ENCODE assay signal across 9 mouse cellular contexts in genomic region chr8:61391058-61391434, GRCm38 (mm10).
DNase-seq lines count a peak whose midpoint lies in the region; ATAC-seq lines count a peak whose summit lies in the region.
"Had no signal": no experiment of that assay in that cellular context is flagged by ENCODE, and none has a peak within 500 bp of the region (broad histone marks: within the 10 kb centered on the region; RNA-seq: fewer than 3 reads in every experiment).

No protein-coding gene starts in this region.

- peaks cover 10% of the 10 kb centered on the region for H3K36me3 ChIP-seq in neural tube, embryonic 15.5 days
- H3K36me3 ChIP-seq in intestine, embryonic 14.5 days (ENCODE audit: control insufficient read depth, insufficient read depth, low read length): no peaks in the 10 kb centered on the region
- no peaks in the 10 kb centered on the region; the same call in 1 of the 2 replicates for H3K36me3 ChIP-seq in stomach, embryonic 14.5 days (ENCODE audit: control insufficient read depth, insufficient read depth, low read length)
- H3K36me3 ChIP-seq: hindbrain, embryonic 15.5 days had no signal

- no peak overlapping the region for H3K27ac ChIP-seq in neural tube, embryonic 15.5 days (replicated peaks)
- H3K27ac ChIP-seq in intestine, embryonic 14.5 days (ENCODE audit: low read depth): peak overlapping the region; percentile 9; the same call in 1 of the 2 replicates
- 0 out of 2 replicates have a peak overlapping the region, but pooled peaks have one; percentile 10 for H3K27ac ChIP-seq in stomach, embryonic 14.5 days (ENCODE audit: low read length)
- H3K27ac ChIP-seq: hindbrain, embryonic 15.5 days had no signal

- no peaks in the 10 kb centered on the region for H3K27me3 ChIP-seq in neural tube, embryonic 15.5 days (replicated peaks)
- H3K27me3 ChIP-seq in intestine, embryonic 14.5 days (replicated peaks; ENCODE audit: control insufficient read depth, insufficient read depth, low read length): no peaks in the 10 kb centered on the region
- no peaks in the 10 kb centered on the region for H3K27me3 ChIP-seq in stomach, embryonic 14.5 days (ENCODE audit: control insufficient read depth, insufficient read depth, low read length)
- H3K27me3 ChIP-seq: hindbrain, embryonic 15.5 days had no signal

- 47% methylated on average over 13 of the region's 13 CpGs for WGBS in neural tube, embryonic 15.5 days
- 72% methylated on average over 13 of the region's 13 CpGs for WGBS in intestine, embryonic 14.5 days
- 59% methylated on average over 13 of the region's 13 CpGs for WGBS in stomach, embryonic 14.5 days

- no peaks in the 10 kb centered on the region for H3K9me3 ChIP-seq in neural tube, embryonic 15.5 days (replicated peaks)
- H3K9me3 ChIP-seq in intestine, embryonic 14.5 days (ENCODE audit: control insufficient read depth, low read length): no peaks in the 10 kb centered on the region
- H3K9me3 ChIP-seq in stomach, embryonic 14.5 days (ENCODE audit: control insufficient read depth, low read depth, low read length): no peaks in the 10 kb centered on the region
- H3K9me3 ChIP-seq: hindbrain, embryonic 15.5 days had no signal

- H3K4me1 ChIP-seq in neural tube, embryonic 15.5 days: peaks cover 33% of the 10 kb centered on the region
- H3K4me1 ChIP-seq in intestine, embryonic 14.5 days (replicated peaks; ENCODE audit: control insufficient read depth, insufficient read depth, low read length): peaks cover 5% of the 10 kb centered on the region; the same call in 1 of the 2 replicates
- peaks cover 10% of the 10 kb centered on the region; the same call in 1 of the 2 replicates for H3K4me1 ChIP-seq in stomach, embryonic 14.5 days (ENCODE audit: control insufficient read depth, insufficient read depth, low read length)

- no peak for ATAC-seq in neural tube, embryonic 15.5 days (ENCODE audit: low FRiP score)
- no peak for ATAC-seq in intestine, embryonic 14.5 days (replicated peaks; ENCODE audit: low FRiP score, low TSS enrichment, low read depth)
- peak; percentile 62 for ATAC-seq in stomach, embryonic 14.5 days (ENCODE audit: insufficient number of reproducible peaks, insufficient read depth, low FRiP score, low read depth)

- H3K9ac ChIP-seq in neural tube, embryonic 15.5 days (replicated peaks): no peak overlapping the region
- no peak overlapping the region for H3K9ac ChIP-seq in intestine, embryonic 14.5 days (ENCODE audit: low read length)
- H3K9ac ChIP-seq in stomach, embryonic 14.5 days (replicated peaks; ENCODE audit: low read depth, low read length): no peak overlapping the region
- H3K9ac ChIP-seq: hindbrain, embryonic 15.5 days had no signal

- no peak overlapping the region for H3K4me3 ChIP-seq in neural tube, embryonic 15.5 days (replicated peaks)
- no peak overlapping the region for H3K4me3 ChIP-seq in intestine, embryonic 14.5 days (ENCODE audit: low read depth, low read length)
- H3K4me3 ChIP-seq in stomach, embryonic 14.5 days (ENCODE audit: low read depth, low read length): no peak overlapping the region
- H3K4me3 ChIP-seq: hindbrain, embryonic 15.5 days had no signal

- DNase-seq in adrenal gland, postnatal 10 days: peak; percentile 38
- no peak for DNase-seq in adrenal gland, adult 18-20 months (ENCODE audit: low spot score in 2 of 2)
- DNase-seq in neural tube, embryonic 10.5 days (ENCODE audit: extremely low spot score, low spot score): peak; percentile 31
- DNase-seq in intestine, embryonic 14.5 days (ENCODE audit: low spot score): no peak
- no peak for DNase-seq in cerebellum, postnatal 36 days
- no peak for DNase-seq in frontal cortex, postnatal 25 days (ENCODE audit: low spot score in 2 of 2)

- no peak overlapping the region for H3K4me2 ChIP-seq in neural tube, embryonic 15.5 days
- no peak overlapping the region for H3K4me2 ChIP-seq in intestine, embryonic 14.5 days (ENCODE audit: low read length)
- no peak overlapping the region for H3K4me2 ChIP-seq in stomach, embryonic 14.5 days (replicated peaks; ENCODE audit: low read depth, low read length)
- H3K4me2 ChIP-seq: hindbrain, embryonic 15.5 days had no signal

Comparison
In these comparisons a context has a peak if more than half of its experiments do, and no peak if none do; other contexts are left out.
1. DNase-seq: peak in adrenal gland, postnatal 10 days (single experiment) and neural tube, embryonic 10.5 days (single experiment); none in adrenal gland, adult 18-20 months (0 of 2), intestine, embryonic 14.5 days (single experiment), cerebellum, postnatal 36 days (0 of 2) and frontal cortex, postnatal 25 days (0 of 2).